Mouse (Mus musculus): Measurements from ENCODE around the gene Polh. TPM values are rescaled to one million over a fixed set of nuclear protein-coding genes. Genes with fewer than 3 reads are reported as not detected.

Polh gene
- polyA plus RNA-seq, 1 experiment: 0.35 TPM

DNA sequence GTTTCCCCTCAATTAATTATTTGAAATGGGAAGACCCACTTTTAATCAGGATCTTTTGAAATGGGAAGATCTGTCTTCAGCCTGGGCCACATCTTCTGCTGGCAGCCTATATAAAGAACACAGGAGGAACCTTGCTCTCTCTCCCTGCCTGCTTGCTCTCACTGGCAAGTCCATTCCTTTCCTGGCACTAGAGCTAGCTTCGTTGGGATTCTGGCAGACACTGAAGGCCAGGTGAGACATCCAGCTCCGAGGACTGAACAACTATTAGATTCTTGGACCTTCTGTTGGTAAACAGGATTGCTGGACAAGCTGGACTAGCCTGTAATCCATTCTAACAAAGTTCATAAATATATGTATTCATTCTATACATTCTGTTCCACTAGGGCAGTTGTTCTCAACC, 13.6 kb downstream of the Polh start:
- Histone ChIP-seq H3K4me1 (peaks cover 8% of the 10 kb centered on the region), H3K4me3 (replicated peaks) (no peak overlapping the region), H3K9me3 (no peaks in the 10 kb centered on the region), H3K36me3 (replicated peaks; ENCODE audit: low read length) (peaks cover 91% of the 10 kb centered on the region), H3K27me3 (replicated peaks) (no peaks in the 10 kb centered on the region)
- no peak for TF ChIP-seq FLI1 (IDR thresholded peaks at IDR 0.05; ENCODE audit: low read length)
- TF ChIP-seq GATA1 (IDR thresholded peaks at IDR 0.05; ENCODE audit: borderline replicate concordance, low read length): no peak

DNA sequence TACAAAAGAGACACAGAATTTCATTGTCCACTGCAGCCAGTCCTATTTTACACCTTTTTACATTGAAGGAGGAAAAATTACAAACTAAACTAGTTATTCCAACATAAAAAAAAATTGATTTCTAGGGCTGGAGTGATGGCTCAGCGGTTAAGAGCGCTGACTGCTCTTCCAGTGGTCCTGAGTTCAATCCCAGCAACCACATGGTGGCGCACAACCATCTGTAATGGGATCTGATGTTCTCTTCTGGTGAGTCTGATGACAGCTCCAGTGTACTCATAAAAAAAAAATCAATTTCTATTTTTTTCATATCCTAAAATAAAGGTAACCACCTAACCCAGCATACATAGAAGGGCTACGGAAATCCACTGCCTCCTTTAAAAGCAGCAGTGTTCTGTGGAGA, 20.2 kb downstream of the Polh start:
- Histone ChIP-seq H3K27me3 (replicated peaks) (no peaks in the 10 kb centered on the region), H3K4me3 (replicated peaks) (no peak overlapping the region), H3K36me3 (replicated peaks; ENCODE audit: low read length) (peaks cover 88% of the 10 kb centered on the region), H3K4me1 (peaks cover 51% of the 10 kb centered on the region), H3K9me3 (no peaks in the 10 kb centered on the region)
- no peak for TF ChIP-seq GATA1 (IDR thresholded peaks at IDR 0.05; ENCODE audit: borderline replicate concordance, low read length)
- no peak for TF ChIP-seq FLI1 (IDR thresholded peaks at IDR 0.05; ENCODE audit: low read length)

DNA sequence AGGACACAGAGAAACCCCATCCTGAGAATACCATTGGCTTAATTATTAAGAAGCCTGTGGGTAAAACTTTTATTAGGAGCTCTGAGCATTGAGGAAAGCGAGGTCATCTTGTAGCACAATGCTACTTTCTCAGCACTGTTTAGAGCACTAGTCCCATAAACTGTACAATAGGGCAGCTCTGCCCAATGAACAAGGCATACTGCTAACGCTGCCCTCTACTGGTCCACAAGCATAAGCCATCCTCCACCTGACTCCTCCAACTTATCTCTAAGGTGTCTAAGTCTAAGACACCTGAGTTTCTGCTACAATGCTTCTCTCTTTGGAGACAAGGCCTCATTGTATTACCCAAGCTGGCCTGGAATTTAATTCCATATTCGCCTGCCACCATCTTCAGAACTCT, 31.9 kb downstream of the Polh start:
- H3K27me3 ChIP-seq (replicated peaks): no peaks in the 10 kb centered on the region
- TF ChIP-seq FLI1 (IDR thresholded peaks at IDR 0.05; ENCODE audit: low read length) (no peak), GATA1 (IDR thresholded peaks at IDR 0.05; ENCODE audit: borderline replicate concordance, low read length) (no peak)
- no peaks in the 10 kb centered on the region for H3K9me3 ChIP-seq
- peaks cover 85% of the 10 kb centered on the region for H3K36me3 ChIP-seq (replicated peaks; ENCODE audit: low read length)
- H3K4me1 ChIP-seq: peaks cover 83% of the 10 kb centered on the region
- H3K4me3 ChIP-seq (replicated peaks): no peak overlapping the region

- peaks cover 94% of the 10 kb centered on the region for H3K36me3 ChIP-seq (replicated peaks; ENCODE audit: low read length)
Measured at GRCm38 (mm10) chr17:46168768-46169167, 33.7 kb downstream of the Polh start.

DNA sequence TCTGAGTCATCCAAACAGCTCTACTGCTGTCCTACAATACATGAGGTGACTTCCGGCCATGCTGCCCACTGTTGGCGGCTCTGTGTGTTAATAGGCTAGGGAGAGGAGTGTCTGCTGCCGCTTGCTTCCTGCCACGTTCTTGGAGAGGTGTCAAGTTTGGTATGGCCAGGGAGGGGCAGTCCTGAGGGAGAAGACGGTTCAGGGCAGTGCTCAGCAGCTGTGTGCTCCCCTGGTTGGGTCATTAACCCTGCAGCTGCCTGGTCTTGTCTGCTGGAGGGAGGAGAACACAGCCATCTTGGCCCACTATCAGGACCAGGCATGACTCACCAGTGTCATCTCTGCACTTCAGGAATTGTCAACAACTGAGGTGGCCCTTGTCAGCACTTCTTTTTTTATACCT, 34.1 kb downstream of the Polh start:
- H3K4me3 ChIP-seq (replicated peaks): peak overlapping the region; percentile 73
- H3K4me1 ChIP-seq: peaks cover 95% of the 10 kb centered on the region
- no peak for TF ChIP-seq FLI1 (IDR thresholded peaks at IDR 0.05; ENCODE audit: low read length)
- no peak for TF ChIP-seq GATA1 (IDR thresholded peaks at IDR 0.05; ENCODE audit: borderline replicate concordance, low read length)
- H3K36me3 ChIP-seq (replicated peaks; ENCODE audit: low read length): peaks cover 97% of the 10 kb centered on the region
- H3K9me3 ChIP-seq: no peaks in the 10 kb centered on the region
- H3K27me3 ChIP-seq (replicated peaks): no peaks in the 10 kb centered on the region

More at GRCm38 (mm10) chr17:46168768-46169167, 33.7 kb downstream of the Polh start:
- no peaks in the 10 kb centered on the region for H3K27me3 ChIP-seq (replicated peaks)
- TF ChIP-seq GATA1 (IDR thresholded peaks at IDR 0.05; ENCODE audit: borderline replicate concordance, low read length) (no peak), FLI1 (IDR thresholded peaks at IDR 0.05; ENCODE audit: low read length) (no peak)
- no peaks in the 10 kb centered on the region for H3K9me3 ChIP-seq
- H3K4me1 ChIP-seq: peaks cover 93% of the 10 kb centered on the region
- H3K4me3 ChIP-seq (replicated peaks): peak overlapping the region; percentile 73

DNA sequence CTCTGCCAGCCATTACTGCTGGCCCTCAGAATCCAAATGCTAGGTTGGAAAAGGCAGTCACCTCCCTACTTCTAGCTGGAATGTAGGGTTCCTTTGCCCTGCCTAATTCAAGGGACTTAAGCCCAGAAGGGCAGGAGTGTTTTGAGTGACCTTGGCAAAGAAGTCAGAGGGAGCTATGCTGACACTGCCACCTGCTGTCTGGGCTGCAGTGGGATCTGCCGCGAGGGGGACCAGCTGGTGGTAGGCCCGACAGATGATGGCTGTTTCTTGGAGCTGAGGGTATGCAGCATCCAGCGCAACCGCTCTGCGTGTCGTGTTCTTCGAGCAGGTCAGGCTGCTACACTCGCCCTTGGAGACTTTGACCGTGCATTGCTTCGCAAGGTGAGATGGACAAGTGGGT, 35.4 kb downstream of the Polh start:
- H3K36me3 ChIP-seq (replicated peaks; ENCODE audit: low read length): peaks cover 95% of the 10 kb centered on the region
- no peaks in the 10 kb centered on the region for H3K9me3 ChIP-seq
- H3K4me1 ChIP-seq: peaks cover 95% of the 10 kb centered on the region
- TF ChIP-seq GATA1 (IDR thresholded peaks at IDR 0.05; ENCODE audit: borderline replicate concordance, low read length) (no peak), FLI1 (IDR thresholded peaks at IDR 0.05; ENCODE audit: low read length) (no peak)
- peak overlapping the region; percentile 31 for H3K4me3 ChIP-seq (replicated peaks)
- H3K27me3 ChIP-seq (replicated peaks): no peaks in the 10 kb centered on the region

DNA sequence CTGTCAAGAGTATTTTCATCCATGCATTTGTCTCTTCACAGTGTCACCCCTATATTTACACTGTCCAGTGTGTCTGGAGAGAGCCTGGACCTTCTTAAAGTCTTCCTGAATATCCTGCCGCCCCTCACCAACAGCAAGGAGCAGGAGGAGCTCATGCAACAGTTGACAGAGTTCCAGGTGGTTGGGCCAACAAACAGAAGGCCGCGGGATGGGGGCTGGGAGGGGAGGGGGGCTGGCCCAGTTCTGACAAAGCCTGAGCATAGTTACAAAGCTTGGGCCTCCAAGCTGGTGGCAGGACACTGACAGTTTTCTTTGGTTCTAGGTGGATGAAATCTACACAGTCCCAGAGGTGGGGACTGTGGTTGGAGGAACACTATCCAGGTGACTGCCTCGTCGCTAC, 36.2 kb downstream of the Polh start:
- H3K27me3 ChIP-seq (replicated peaks): no peaks in the 10 kb centered on the region
- TF ChIP-seq FLI1 (IDR thresholded peaks at IDR 0.05; ENCODE audit: low read length): no peak
- no peak for TF ChIP-seq GATA1 (IDR thresholded peaks at IDR 0.05; ENCODE audit: borderline replicate concordance, low read length)
- H3K9me3 ChIP-seq: no peaks in the 10 kb centered on the region
- H3K36me3 ChIP-seq (replicated peaks; ENCODE audit: low read length): peaks cover 90% of the 10 kb centered on the region
- H3K4me3 ChIP-seq (replicated peaks): no peak overlapping the region
- peaks cover 97% of the 10 kb centered on the region for H3K4me1 ChIP-seq

DNA sequence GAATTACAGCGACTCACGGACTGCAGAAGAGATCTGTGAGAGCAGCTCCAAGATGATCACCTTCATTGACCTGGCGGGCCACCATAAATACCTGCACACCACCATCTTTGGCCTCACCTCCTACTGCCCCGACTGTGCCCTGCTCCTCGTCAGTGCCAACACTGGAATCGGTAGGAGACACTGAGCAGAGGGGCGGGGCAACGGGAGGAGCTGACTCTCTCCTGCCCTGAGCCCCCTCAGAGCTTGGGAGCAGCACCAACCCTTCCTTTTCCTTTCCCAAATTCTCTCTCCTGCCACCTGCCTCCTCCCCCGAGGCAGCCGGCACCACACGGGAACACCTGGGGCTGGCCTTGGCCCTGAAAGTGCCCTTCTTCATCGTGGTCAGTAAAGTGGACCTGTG, 37.0 kb downstream of the Polh start:
- Histone ChIP-seq H3K4me3 (replicated peaks) (peak overlapping the region; percentile 24), H3K9me3 (no peaks in the 10 kb centered on the region), H3K36me3 (replicated peaks; ENCODE audit: low read length) (peaks cover 82% of the 10 kb centered on the region), H3K4me1 (peaks cover 90% of the 10 kb centered on the region), H3K27me3 (replicated peaks) (no peaks in the 10 kb centered on the region)
- TF ChIP-seq FLI1 (IDR thresholded peaks at IDR 0.05; ENCODE audit: low read length) (no peak), GATA1 (IDR thresholded peaks at IDR 0.05; ENCODE audit: borderline replicate concordance, low read length) (no peak)

DNA sequence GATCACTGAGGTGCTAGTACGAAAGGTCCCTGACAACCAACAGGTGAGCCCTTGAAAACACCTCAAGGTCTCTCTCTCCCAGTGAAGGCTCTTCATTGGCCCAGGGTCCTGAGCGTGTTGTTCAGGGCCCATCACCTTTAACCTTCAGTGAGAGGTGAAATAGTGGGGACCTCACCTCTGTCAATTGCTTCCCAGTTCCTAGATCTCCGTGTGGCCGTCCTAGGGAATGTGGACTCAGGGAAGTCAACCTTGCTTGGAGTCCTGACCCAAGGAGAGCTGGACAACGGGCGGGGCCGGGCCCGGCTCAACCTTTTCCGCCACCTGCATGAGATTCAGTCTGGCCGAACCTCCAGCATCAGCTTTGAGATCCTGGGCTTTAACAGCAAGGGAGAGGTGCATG, 37.7 kb downstream of the Polh start:
- Histone ChIP-seq H3K4me1 (peaks cover 89% of the 10 kb centered on the region), H3K4me3 (replicated peaks) (no peak overlapping the region), H3K9me3 (no peaks in the 10 kb centered on the region), H3K27me3 (replicated peaks) (no peaks in the 10 kb centered on the region), H3K36me3 (replicated peaks; ENCODE audit: low read length) (peaks cover 76% of the 10 kb centered on the region)
- TF ChIP-seq GATA1 (IDR thresholded peaks at IDR 0.05; ENCODE audit: borderline replicate concordance, low read length) (no peak), FLI1 (IDR thresholded peaks at IDR 0.05; ENCODE audit: low read length) (no peak)

DNA sequence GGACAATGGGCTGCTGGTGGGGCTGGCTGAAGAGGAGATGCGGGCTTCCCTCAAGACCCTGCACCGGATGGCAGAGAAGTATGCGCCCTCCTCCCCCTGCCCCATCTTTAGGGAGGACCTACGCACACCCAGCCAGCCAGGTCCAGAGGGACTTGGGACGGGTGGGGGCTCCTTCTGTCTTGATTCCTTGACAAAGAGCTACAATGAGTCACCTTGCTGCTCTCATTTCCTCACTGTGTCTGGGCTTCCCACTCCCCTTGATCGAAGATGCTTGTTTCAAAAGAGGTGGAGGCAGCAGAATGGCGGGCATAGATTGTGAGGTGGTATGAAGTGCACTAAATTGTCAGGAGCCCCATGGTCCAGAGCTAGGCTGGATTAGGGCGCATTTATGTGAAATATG, 38.1 kb downstream of the Polh start:
- peaks cover 71% of the 10 kb centered on the region for H3K36me3 ChIP-seq (replicated peaks; ENCODE audit: low read length)
- H3K4me3 ChIP-seq (replicated peaks): peak overlapping the region; percentile 18
- TF ChIP-seq FLI1 (IDR thresholded peaks at IDR 0.05; ENCODE audit: low read length) (no peak), GATA1 (IDR thresholded peaks at IDR 0.05; ENCODE audit: borderline replicate concordance, low read length) (no peak)
- H3K27me3 ChIP-seq (replicated peaks): no peaks in the 10 kb centered on the region
- H3K9me3 ChIP-seq: no peaks in the 10 kb centered on the region
- peaks cover 89% of the 10 kb centered on the region for H3K4me1 ChIP-seq

- peaks cover 58% of the 10 kb centered on the region for H3K36me3 ChIP-seq (replicated peaks; ENCODE audit: low read length)
- peaks cover 88% of the 10 kb centered on the region for H3K4me1 ChIP-seq
Measured at GRCm38 (mm10) chr17:46162951-46163421, 39.5 kb downstream of the Polh start.

More at GRCm38 (mm10) chr17:46162951-46163421, 39.5 kb downstream of the Polh start:
- no peaks in the 10 kb centered on the region for H3K9me3 ChIP-seq
- H3K27me3 ChIP-seq (replicated peaks): no peaks in the 10 kb centered on the region
- TF ChIP-seq FLI1 (IDR thresholded peaks at IDR 0.05; ENCODE audit: low read length) (no peak), GATA1 (IDR thresholded peaks at IDR 0.05; ENCODE audit: borderline replicate concordance, low read length) (no peak)
- H3K4me3 ChIP-seq (replicated peaks): peak overlapping the region; percentile 95
